12 mouse cellular contexts compared by ENCODE assay signal in genomic region chr12:73701999-73702398, GRCm38 (mm10).
"Had no signal": no experiment of that assay in that cellular context is flagged by ENCODE, and none has a peak within 500 bp of the region (broad histone marks: within the 10 kb centered on the region; RNA-seq: fewer than 3 reads in every experiment).

No protein-coding gene starts in this region.

- DNase-seq: kidney, adult 18-20 months; kidney, adult 9 months; kidney, postnatal 14 days; kidney, postnatal 4 days; left cerebral cortex, postnatal 4 days; lung, adult 18-20 months; lung, postnatal 10 days; lung, postnatal 36 days; thymus, adult 18-20 months; thymus, postnatal 36 days had no signal

- ATAC-seq: liver, embryonic 12.5 days; midbrain, embryonic 15.5 days had no signal
